Mouse (Mus musculus) kidney, adult 2 months (tissue): ENCODE results near the gene 2300009A05Rik. TPM values are rescaled to one million over a fixed set of nuclear protein-coding genes. Genes with fewer than 3 reads are reported as not detected.
A peak's percentile ranks its signal among the peaks of the same experiment; 100 is the strongest.

Source experiments
- DNase-seq: peaks from one replicate; pipeline ENCODE4 v3.0.0; 2021
- H3K27ac ChIP-seq: fragments of 200-500 bp; 2 replicates; pipeline ENCODE4 v1.5.1; 2012; ENCODE audit warnings: low read depth, low read length, control low read depth, inconsistent platforms; ENCODE audit not compliant: insufficient read depth
- H3K27me3 ChIP-seq: fragments of 200-500 bp; replicated peaks from 2 replicates; pipeline ENCODE4 v1.6.1; 2012; ENCODE audit warnings: mild to moderate bottlenecking, moderate library complexity, low read length, inconsistent platforms; ENCODE audit not compliant: control insufficient read depth, insufficient read depth
- H3K36me3 ChIP-seq: fragments of 200-500 bp; 2 replicates; pipeline ENCODE4 v1.6.1; 2012; ENCODE audit warnings: mild to moderate bottlenecking, moderate library complexity, low read length, inconsistent platforms; ENCODE audit not compliant: control insufficient read depth, insufficient read depth
- H3K4me1 ChIP-seq: fragments of 200-500 bp; 2 replicates; pipeline ENCODE4 v1.6.1; 2011; ENCODE audit warnings: low read length; ENCODE audit not compliant: control insufficient read depth, insufficient read depth
- H3K4me3 ChIP-seq: fragments of 200-500 bp; 2 replicates; pipeline ENCODE4 v1.5.1; 2011; ENCODE audit warnings: mild to moderate bottlenecking, low read depth, low read length, control low read depth; ENCODE audit not compliant: insufficient read depth
- CTCF ChIP-seq: fragments of 200-500 bp; conservative IDR thresholded peaks from 2 replicates; pipeline ENCODE4 v1.5.1; 2011; ENCODE audit warnings: low read depth, mild to moderate bottlenecking, control low read depth, low read length, moderate library complexity, mixed read lengths; ENCODE audit not compliant: insufficient read depth, insufficient read length
- POLR2A ChIP-seq: fragments of 200-500 bp; IDR thresholded peaks from one replicate; pipeline ENCODE4 v1.6.1; 2011; ENCODE audit warnings: low read depth, low read length, control low read depth
- WGBS: fragments of 180-500 bp; shearing (Covaris S2); methylation state at CpG from one replicate; pipeline ENCODE4 v1.1.7; 2018; 5-methylcytosine and 5-hydroxymethylcytosine counted together
- polyA plus RNA-seq: library from polyadenylated mRNA; depleted of rRNA; stranded (reverse); fragments of >200 nt; gene quantifications from 2 replicates; pipeline ENCODE4 v1.2.3, GENCODE M21; 2012; rRNA removed

2300009A05Rik gene
- polyA plus RNA-seq = 81.2 and 111 TPM in 2 replicates

DNA sequence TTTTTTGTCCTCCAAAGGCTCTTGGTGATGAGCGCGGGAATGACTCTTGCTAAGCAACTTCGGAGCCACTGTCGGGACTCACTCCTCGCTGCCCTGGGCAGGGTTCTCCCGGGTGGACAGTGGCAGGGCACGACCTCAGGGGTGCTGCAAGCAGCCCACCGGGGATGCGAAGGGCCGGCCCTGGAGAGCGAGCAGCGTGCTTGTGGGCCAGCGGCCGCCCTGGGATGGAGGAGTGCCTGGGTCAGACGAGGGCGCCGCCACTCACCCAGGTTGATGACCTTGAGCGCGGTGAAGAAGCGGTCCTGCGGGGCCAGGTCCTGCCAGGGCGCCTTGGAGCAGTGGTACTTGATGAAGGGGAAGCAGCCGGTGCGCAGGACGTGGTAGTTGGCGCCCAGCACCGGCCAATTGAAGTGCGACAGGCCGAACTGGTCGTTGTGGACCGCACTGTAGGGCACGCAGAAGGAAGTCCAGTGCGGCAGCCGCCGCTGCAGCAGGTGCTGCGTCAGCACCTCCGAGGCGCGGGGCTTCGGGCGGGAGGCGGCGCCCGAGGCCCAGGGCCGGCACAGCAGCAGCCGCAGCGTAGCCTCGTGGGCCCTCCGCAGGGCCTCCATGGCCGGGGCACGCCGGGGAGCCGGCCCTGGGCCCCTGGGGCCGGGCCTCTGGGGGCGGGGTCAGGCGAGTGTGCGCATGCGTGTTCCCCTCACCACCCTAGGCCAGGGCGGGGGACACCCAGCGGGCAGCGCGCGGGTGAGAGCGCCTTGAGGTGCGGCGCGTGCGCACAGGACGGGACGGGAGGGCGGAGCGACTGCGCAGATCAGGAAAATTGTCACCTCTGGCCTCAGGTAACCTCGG is at the start of gene 2300009A05Rik:
2300009A05Rik (minus strand) TSS at position 636 of the 852 bp plus-strand sequence.
- H3K27ac ChIP-seq = peak within 1 kb of the TSS; percentile 96
- H3K4me3 ChIP-seq = peak within 1 kb of the TSS; percentile 91
- peak; percentile 98 for DNase-seq
- H3K27me3 ChIP-seq = no peaks in the 10 kb centered on the region
- peaks cover 3% of the 10 kb centered on the region; the same call in 1 of the 2 replicates for H3K4me1 ChIP-seq
- H3K36me3 ChIP-seq = no peaks in the 10 kb centered on the region
- TF ChIP-seq POLR2A (peak; percentile 70), CTCF (no peak)
- WGBS = under 1% methylated on average over 74 of the region's 74 CpGs

DNA sequence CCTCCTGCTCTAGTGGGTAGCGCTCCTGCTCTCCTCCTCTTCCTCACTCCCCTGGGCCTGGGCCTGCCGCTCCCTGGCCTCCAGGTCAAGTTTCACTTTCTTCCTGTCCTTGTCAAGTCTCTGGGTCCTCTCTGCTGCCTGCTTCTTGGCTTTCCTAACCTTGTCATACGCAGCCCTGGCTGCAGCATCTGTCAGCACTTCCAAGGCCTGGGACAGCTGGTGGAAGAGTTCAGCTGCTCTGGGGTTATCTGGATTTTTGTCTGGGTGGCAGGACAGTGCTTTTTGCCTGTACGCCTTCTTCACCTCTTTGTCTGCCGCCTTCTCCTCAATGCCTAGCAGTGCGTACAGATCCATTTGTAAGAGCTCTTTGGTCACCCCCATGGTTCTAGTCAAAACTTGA is 44.6 kb upstream of the 2300009A05Rik start:
- H3K27me3 ChIP-seq = no peaks in the 10 kb centered on the region
- H3K4me3 ChIP-seq = no peak overlapping the region
- H3K4me1 ChIP-seq = no peaks in the 10 kb centered on the region
- 78% methylated on average over 6 of the region's 6 CpGs for WGBS
- DNase-seq = no peak
- TF ChIP-seq CTCF = no peak
- TF ChIP-seq POLR2A = no peak
- H3K36me3 ChIP-seq = no peaks in the 10 kb centered on the region
- no peak overlapping the region for H3K27ac ChIP-seq

- TF ChIP-seq POLR2A (no peak), CTCF (no peak)
- no peak overlapping the region for H3K4me3 ChIP-seq
- no peaks in the 10 kb centered on the region for H3K4me1 ChIP-seq
- no peak overlapping the region for H3K27ac ChIP-seq
- whole genome bisulfite sequencing = 81% methylated on average over 1 of the region's 1 CpGs
- no peaks in the 10 kb centered on the region for H3K36me3 ChIP-seq
- DNase-seq = no peak
- no peaks in the 10 kb centered on the region for H3K27me3 ChIP-seq
Observed at GRCm38 (mm10) chr9:63430652-63431051, 31.6 kb upstream of the 2300009A05Rik start.

DNA sequence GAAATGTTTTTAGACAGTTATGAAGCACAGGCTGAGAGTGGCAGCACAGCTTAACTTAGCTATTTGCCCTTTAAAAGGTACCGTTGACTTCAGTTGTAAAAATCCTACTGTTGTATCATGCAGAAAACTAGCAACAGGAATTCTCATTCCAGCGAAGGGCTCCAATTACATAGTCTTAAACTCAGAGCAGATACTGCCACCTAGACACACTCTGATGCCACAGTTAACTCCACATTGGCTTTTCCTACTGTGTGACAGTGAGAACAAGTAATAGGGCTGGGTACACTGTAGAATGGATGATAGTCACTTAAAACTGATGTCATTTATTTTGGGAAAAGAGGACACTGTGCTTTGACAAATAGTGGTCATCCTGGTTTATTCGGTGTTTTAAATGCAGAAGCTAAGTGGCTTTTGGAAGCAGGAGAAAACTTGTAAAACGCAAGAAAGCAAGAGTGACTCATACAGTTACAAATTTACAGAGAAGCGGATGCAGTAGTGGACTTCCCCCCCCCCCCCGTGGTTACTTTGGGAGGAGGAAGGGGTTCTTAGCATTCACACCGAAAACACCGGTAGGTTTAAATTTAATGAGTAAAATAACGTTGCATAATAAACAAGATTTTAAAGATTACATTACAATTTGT is 22.2 kb upstream of the 2300009A05Rik start:
- H3K27me3 ChIP-seq = no peaks in the 10 kb centered on the region
- TF ChIP-seq POLR2A (no peak), CTCF (no peak)
- WGBS = 27% methylated on average over 9 of the region's 9 CpGs
- H3K27ac ChIP-seq = no peak overlapping the region
- no peaks in the 10 kb centered on the region for H3K36me3 ChIP-seq
- DNase-seq = peak; percentile 28
- H3K4me1 ChIP-seq = no peaks in the 10 kb centered on the region
- H3K4me3 ChIP-seq = no peak overlapping the region

- Histone ChIP-seq H3K4me3 (no peak overlapping the region), H3K36me3 (no peaks in the 10 kb centered on the region), H3K4me1 (no peaks in the 10 kb centered on the region), H3K27me3 (no peaks in the 10 kb centered on the region), H3K27ac (no peak overlapping the region)
- no peak for DNase-seq
- no peak for TF ChIP-seq CTCF
- TF ChIP-seq POLR2A = no peak
- WGBS = 64% methylated on average over 6 of the region's 6 CpGs
Observed at GRCm38 (mm10) chr9:63420396-63420795, 21.4 kb upstream of the 2300009A05Rik start.

DNA sequence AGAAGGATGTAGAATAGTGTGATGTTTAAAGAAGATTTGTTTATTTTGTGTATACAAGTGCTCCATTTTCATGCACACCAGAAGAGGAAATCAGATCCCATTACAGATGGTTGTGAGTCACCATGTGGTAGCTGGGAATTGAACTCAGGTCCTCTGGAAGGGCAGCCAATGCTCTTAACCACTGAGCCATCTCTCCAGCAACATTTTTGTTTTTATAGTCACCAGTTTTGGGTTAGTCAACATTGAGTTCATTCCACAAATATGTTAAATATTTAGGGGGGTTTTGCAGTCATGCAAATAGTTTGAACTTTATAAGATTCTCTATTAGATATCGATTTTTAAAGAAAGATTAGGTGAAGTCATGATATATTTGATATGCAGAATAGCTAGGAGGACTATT is 1.1 kb upstream of the 2300009A05Rik start:
- no peaks in the 10 kb centered on the region for H3K36me3 ChIP-seq
- H3K27me3 ChIP-seq = no peaks in the 10 kb centered on the region
- no peak for DNase-seq
- 80% methylated on average over 1 of the region's 1 CpGs for WGBS
- no peak overlapping the region for H3K4me3 ChIP-seq
- H3K4me1 ChIP-seq = peaks cover 3% of the 10 kb centered on the region; the same call in 1 of the 2 replicates
- TF ChIP-seq CTCF (no peak), POLR2A (no peak)
- H3K27ac ChIP-seq = no peak overlapping the region

DNA sequence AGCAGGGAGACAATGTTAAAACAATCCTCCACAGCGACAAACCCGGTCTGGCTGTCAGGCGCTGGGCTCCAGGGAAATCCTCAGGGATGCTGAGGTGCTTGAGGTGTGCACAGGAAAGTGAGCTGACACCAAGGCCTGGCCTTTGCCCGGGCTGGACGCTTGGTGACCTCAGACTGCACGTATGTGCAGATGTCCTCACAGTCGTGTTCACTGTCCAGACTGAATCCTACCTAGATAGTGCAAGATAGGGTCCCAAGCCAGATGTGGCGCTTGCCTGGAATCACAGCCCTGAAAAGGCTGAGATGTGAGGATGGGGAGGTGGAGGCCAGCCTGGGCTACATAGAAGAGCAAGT is 393 bp upstream of the 2300009A05Rik start:
- H3K4me1 ChIP-seq = peaks cover 3% of the 10 kb centered on the region; the same call in 1 of the 2 replicates
- DNase-seq = no peak
- H3K27ac ChIP-seq = peak overlapping the region; percentile 80
- H3K36me3 ChIP-seq = no peaks in the 10 kb centered on the region
- TF ChIP-seq POLR2A = no peak
- WGBS = 6% methylated on average over 8 of the region's 8 CpGs
- peak overlapping the region; percentile 91 for H3K4me3 ChIP-seq
- H3K27me3 ChIP-seq = no peaks in the 10 kb centered on the region
